Mouse (Mus musculus): ENCODE measurements around the gene Nrxn2.

Nrxn2 gene

DNA sequence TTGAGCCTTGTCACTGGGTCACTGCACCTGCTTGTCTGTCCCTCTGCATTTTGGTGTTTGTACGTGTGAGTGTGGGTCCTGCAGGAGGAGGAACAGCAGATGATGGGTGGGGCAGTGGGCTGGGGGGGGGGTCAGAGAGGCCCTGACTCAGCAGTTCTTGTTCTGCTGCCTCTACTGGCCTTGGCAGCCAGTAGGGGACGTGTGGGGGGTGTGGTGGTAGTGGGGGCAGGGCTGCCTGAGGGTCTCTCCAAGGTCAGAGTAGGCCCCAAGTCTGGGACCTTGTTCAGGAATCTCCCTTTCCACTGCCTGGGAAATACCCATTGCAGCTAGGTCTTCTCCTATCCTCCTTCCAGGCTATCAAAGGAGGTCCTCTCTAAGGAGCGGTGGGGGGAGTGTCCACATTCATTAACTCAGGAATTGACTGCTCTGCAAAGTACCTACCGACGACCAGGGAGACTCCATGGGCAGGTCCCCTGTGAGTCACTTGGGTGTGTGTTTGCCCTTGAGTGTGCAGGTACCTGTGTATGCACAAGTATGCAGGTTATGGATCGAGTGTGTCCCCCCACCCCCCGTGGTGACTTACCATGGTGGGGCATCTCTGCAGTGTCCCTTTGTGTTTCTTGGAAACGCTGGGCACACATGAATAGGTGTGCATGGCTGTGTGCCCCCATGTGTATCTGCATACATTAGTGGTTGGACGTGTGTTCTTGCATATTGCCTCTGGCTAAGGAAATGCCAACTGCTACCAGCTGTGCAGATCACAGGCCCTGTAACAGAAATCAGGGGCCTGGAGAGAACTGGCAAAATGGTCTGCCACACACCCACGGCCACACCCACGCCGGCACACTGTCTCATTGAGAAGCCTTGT is 1.4 kb upstream of the Nrxn2 start:
- DNase-seq = no peak

DNA sequence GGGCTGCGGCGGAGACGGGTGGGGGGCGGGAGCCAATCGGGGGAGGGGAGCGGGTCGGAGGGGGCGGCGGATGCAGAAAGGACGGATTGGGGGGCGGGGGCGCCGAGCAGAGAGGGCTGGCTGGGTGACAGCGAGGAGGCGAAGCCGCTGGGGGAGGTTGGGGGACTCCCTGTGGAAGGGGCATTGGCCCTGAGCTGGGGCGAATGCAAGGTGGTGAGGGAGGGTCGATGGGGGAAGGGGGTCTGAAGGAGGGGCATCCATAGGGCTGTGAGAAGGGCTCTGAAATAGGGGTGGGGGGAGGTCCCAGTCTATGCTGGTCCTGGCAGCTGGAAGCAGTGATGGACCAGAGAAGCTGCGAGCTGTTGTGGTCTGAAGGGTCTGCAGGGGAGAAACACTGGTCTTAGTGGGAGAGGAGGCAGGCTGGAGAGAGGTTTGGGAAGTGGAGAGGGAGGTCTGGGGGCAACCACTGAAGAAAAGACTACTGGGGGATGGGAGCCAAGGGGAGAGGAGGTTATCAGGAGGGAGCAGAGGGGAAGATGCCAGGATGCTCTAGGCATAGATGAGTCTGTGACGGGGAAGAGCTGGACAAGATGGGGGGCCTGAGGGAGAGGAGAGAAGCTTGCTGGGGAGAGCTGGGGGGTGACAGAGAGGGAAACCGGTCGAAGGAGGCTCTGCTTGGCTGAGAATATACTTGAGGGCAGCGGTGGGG is 607 bp downstream of the Nrxn2 start:
- no peak for DNase-seq

DNA sequence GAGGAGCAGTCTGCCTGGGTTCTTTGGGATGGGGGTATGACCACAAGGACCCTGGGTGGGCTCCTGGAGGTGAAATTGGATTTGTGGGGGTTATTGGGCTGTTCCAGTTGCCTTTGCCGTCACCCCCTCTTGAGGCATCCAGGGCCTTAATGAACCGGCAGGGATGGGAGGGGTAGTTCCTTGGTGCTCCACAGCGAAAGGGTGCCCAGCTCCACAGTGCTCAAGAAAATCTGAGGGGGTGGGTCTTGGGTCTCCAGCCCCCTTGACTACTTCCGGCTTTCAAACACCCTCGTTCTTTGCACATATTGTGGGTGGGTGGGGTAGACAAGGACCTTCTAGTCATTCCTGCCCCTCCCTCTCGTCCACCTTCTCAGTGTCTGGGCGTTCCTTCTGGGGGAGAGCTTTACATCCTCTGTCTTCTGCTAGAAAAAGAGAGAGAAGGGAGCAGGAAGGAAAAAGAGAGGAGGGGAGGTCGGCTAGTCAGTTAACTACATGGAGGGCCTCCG is 1.3 kb downstream of the Nrxn2 start:
- DNase-seq = no peak

DNA sequence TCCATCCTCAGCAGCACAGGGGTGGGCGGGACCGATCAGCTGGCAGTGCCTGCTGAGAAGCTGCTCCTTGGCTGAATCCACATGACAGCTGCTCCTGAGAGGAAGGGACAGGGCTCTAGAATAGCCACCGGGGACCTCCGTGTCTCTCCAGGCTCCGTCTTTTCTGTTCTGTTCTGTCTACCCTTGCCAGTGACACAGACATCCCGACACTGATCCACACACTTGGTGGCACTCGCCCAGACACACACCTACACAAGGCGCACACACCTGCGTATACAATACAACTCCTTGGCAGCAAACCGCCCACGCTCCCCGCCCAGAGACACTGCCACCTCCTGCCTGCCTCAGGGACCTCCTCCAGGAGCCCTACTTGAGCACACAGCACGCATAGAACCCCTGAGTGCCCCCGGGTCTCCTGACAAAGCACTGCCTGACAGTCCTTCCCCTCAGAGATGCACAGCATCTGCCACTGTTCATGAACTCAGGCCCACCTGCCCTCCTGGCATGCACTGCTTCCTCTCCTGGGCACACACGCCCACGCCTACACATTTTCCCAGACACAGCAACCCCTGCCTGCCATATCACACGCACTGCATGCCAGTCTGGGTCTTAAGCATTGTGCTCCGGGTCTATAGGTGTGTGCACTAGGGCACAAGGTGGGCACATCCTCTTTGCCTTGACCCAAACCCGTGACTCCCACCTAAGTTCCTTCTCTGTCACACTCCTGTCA is 2.1 kb downstream of the Nrxn2 start:
- DNase-seq = peak; percentile 67

DNA sequence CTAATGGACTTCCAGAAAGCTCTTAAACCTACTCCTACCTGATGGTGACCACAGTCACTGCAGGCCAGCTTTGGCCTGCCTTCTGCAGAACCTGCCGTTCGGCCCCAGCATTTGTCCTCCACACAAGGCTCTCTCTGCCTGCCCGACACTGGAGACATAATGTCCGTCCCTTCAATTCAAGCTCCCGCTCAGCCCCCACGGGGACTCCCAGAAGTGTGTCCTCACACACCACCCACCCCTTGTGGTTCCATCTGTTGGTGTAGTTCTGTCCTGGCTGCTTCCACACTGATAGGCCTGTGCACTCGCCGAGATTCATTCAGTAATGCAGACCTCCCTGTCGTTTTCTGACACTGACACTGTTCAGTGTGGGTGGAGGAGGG is 2.7 kb downstream of the Nrxn2 start:
- peak; percentile 70 for DNase-seq

DNA sequence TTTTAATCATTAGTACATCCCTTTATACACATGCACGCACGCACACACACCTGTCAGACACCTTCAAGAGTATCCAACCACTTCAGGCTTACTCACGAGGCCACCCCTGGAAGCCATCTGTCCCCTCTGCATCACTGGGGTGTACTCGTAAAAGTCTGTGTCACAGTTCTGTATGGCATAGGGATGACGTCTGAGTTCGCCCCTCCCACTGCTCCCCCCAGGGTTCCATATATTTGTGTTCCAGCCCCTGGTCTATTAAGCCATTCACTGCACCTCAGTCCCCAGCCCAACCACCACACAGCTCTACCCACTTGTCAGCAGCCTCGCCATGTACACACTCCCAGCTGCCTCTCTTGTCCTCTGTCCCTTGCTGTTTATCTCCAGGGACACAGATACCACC is 3.5 kb downstream of the Nrxn2 start:
- DNase-seq = no peak

DNA sequence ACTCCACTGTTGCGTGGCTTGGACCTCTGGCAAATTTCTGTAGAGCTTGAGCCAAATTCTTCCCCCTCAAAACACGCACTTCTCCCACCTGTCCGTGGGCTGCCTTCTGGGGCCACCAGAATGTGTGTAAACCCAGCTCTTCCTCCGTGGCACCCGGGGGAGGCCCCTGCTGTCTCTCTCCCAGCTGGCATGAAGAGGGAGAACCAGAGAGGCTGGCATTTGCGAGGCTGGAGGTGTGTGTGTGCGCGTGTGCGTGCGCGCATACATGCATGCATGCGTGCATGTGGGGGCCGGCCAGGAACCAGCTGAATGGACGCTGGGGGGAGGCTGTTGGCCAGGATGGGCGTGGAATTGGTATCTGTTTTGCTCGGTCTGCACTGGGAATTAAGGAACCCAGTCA is 4.7 kb downstream of the Nrxn2 start:
- DNase-seq = peak; percentile 83

DNA sequence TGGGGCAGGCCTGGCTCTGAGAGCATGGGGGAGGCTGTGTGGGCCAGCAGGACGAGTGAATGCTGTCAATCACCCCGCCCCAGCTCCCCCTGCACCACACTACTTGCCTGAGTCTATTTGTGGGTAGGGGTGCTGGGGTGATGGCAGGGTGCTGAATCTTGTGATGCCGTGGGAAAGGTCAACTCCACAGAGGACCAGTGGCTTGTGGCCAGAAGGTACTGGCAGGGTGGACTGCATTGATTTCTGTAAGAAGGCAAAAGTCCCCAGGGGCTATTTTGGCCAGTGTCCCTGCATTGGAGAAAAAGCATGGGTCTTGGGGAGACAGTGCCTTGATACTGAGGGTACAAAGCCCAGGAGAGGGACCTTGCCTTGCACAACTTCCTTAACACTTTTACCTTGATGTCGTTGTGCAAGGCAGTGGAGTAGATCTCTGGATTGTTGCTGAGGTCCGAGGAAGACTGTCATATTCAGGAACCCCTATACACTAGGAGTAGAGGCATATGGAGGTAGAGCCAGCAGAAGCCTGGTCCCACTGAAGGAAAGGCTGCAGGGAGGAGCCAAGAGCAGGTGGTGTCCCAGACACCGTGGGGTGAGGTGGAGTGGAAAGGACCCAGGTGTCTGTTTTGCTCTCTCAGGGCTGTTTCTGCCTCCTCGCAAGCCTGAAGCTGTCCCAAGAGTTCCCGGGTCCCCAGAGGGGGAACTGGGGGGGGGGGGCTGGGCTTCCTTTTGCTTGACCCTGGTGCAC is 5.8 kb downstream of the Nrxn2 start:
- no peak for DNase-seq

DNA sequence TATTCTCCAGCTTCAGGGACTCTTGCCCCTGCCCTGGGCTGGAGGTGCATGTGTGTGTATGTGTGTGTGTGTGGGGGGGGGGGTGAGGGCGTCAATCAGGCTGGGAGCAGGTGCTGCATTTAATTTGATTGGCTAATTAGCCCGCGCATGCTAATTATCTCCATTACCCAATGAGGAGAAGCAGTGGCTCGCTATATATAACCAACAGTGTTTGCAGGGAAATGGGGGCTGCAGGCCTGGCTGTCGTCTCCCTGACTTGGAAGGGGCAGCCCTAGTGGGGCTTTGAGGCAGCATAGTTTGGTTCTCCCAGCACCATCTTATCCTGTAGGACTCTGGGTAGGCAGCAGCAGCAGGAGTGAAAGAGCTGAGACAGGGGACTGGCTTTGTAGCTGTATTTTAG is 7.1 kb downstream of the Nrxn2 start:
- no peak for DNase-seq

DNA sequence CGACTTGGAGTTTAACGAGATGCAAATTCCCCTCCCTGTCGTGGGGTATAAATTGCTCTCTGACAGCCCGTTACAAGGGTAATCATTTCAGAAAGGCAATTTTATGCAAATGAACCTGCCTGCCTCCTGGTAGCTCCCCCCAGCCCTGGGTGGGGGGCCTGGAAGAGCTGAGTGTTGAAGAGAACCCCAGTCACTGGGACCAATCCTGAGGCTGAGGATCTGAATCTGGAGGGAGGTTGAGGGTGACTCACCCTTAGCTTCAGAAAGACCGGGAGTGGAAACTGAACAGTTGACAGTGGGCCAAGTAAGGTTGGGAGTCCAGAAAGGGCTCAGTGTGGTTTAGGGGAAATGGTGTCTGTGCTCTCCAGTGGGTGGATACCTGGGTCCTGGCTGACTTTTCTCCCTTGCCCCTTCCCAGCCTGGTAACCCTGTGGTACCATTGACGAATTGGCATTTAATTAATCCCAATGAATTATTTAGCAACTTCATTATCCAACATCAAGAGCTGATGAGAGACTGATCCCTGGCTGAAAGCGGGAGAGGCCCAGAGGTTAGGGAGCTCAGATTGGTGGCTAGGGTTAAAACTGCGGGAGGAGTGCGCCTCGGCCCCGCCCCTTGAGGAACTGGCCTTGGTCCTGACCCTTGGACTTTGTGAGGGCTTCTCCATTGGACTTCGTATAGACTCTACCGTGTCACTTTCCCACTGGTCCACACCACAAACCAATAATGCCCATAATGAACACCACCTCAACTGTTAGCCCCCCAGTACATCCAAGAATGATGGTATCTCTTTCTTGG is 8.4 kb downstream of the Nrxn2 start:
- no peak for DNase-seq

DNA sequence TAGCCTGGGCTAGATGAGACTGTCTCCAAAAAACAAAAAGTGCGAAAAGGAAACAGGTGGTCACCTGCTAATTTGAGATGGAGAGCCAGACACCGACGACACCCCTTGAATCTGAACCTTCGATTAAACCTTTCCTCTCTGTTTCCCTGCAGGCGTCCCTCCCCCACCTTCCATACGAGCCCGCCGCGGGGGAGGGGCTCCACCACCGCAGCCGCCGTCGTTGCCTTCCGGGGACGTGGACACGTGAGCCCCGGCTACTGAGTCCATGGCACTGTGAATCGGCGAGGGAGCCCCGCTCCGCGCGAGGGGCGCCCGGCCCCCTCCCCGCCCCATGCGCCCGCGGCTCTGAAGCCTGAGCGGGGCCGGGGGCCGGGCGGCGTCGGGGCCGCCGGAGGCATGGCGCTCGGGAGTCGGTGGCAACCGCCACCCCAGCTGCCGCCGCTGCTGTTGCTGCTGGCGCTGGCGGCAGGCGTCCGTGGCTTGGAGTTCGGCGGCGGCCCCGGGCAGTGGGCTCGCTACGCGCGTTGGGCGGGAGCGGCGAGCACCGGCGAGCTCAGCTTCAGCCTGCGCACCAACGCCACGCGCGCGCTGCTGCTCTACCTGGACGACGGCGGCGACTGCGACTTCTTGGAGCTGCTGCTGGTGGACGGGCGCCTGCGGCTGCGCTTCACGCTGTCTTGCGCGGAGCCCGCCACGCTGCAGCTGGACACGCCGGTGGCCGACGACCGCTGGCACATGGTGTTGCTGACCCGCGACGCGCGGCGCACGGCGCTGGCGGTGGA is 9.3 kb downstream of the Nrxn2 start:
- no peak for DNase-seq

DNA sequence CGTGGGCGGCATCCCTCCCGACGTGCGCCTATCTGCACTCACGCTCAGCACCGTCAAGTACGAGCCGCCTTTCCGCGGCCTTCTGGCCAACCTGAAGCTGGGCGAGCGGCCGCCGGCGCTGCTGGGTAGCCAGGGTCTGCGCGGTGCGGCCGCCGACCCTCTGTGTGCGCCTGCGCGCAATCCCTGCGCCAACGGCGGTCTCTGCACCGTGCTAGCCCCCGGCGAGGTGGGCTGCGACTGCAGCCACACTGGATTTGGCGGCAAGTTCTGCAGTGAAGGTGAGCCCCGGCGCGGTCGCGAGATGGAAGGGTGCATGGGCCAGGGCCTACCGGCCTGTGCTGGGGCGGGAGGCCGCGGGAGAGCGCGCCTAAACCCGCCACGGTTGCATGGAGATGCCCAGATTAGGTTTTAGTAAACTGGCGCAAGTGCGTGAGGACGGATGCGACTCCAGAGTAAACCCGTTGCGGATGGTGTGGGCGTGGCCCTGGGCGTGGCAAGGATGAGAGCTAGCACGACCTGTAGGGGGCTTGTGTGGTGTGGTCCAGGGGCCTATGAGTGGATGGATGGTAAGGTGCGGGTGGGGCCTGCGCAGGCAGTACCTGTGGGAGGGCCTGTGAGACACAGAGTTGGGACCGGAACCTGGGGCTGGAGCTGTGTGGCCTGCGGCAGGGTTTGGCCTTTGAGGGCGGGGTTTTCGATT is 10.1 kb downstream of the Nrxn2 start:
- DNase-seq = no peak

DNA sequence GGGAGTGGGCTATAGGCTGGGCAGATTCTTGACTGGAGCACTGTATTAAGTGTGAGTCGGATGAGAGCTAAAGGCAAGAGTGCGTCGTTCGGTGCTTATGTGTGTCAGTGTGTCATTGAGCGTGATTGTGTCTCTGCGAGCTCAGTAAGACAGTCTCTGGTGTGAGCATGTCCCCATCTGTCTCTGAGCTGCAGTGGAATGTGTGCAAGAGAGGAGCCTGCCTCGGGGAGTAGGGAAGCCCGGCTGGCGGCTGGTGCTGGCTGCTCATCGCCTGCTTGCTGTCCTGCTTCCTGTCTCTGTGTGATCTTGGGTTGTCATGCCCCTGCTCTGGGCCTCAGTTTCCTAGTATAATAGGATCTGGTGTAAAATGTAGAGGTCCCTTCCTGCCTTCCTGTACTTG is 24.5 kb downstream of the Nrxn2 start:
- DNase-seq = no peak

DNA sequence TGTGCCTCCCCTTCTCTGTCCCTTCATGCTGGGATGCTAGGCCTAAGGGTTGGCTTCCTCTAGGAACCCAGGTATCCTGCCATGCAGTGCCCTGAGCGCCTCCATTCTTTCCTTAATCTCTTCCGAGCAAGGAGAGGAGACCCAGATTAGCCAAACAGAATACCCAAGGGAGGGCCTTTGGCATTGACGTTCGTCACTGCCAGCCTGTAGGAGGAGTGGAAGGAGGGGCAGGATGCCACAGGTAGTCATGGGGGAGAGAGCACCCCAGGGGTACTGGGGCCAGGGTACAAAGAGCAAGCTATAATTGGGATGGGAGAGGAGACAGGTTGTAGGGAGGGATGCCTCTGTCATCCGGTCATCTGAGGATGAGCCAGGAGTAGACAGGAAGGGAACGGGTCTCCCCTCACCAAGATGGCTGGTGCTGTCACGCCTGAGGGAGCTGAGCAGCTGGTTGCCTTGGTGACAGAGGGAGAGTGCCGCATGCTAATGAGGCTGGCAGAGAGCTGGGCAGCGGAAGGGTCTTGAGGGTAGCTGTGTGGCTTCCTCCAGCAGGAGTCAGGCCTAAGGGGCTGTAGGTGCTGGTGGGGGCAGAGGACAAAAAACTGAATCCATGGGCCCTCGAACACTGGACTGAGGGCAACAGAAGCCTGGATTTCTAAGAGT is 27.4 kb downstream of the Nrxn2 start:
- DNase-seq = no peak

DNA sequence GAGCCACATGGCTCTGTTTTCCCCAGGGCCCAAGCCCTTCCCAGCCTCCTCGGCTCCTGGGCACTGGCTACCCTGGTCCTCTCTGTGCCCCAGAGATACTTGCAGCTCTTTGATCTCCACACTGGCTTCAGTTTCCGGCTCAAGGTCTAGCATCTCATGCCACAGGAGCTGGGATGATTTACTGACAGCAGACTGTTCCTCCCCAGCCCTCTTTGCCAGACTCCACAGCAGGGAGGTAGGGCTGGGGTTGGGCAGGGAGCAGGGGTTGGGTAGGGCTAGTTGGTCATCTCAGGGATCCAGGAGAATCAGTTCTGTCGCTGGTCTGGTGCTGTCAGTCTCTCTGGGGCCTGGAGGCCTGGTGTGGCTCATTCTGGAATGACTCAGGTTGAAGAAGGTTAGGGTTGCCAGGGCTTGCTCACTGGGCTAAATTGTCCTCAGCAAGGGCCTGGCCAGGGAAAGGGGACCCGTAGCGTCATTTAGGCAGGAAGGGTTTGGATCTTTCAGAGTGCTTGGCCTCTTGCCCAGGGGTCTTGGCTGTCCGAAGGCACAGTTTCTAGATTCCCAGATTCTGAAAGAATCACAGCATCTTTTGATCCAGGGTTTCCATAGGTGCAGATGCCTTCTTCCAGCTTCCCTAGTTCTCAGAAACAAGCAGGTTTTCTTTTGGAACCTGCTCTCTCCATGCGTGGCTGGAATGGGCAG is 28.4 kb downstream of the Nrxn2 start:
- DNase-seq = no peak

DNA sequence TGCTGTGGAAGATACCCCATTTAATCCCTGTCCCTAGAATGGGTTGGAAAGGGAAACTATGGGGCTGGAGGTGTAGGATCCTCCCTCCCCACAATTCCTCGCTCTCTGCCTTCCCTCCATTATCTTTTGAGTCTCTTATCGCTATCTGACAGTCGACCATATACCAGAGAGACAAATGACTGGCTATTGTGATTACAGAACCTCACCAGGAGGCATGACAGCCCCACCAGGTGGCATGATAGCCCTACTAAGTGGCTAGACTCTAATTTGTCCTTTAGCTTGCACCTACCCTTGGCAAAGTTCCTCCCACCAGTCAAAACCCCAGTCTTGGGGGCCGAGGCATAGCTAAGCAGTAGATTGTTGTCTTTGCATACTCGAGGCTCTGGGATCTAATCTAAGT is 30.2 kb downstream of the Nrxn2 start:
- no peak for DNase-seq

DNA sequence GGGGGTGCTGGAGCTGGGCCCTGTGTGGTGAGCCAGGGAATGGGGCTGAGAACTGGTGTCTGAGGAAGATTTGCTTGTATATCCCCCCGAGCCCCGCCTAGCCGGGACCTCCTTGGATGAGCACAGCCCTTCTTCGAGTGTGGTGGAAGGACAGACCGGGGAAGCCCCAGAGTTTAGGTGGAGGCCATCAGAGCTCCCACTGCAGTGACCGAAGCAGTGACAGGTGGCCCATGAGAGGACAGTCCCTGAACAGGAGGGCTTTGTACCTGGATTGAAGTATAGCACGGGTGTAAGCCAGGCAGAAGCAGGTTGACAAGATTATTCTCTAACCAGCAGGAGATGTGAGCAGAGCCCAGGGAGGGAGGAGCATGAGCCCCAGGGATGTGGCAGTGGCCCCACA is 31.3 kb downstream of the Nrxn2 start:
- no peak for DNase-seq

DNA sequence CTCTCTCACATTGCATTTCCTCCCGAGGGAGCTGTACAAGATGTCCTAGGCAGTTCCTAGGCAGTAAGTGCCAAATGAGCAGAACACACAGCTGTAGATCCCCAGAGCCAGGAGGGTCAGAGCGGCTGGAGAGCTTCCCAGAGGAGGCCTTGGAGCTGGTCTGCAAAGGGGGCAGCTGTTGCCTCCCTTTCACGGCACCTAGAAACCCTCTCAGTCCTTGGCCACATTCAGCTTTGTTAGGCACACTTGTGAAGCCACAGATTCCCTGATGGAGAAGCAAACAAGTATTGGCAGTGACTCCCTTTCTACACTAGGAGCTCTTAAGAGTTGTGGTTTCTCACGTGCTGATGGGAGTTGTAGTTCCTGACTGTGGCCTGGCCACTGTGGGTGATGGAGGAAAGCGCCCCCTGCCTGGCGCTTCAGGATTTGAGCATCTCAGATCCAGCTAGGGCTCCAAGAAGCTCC is 33.5 kb downstream of the Nrxn2 start:
- peak; percentile 92 for DNase-seq

DNA sequence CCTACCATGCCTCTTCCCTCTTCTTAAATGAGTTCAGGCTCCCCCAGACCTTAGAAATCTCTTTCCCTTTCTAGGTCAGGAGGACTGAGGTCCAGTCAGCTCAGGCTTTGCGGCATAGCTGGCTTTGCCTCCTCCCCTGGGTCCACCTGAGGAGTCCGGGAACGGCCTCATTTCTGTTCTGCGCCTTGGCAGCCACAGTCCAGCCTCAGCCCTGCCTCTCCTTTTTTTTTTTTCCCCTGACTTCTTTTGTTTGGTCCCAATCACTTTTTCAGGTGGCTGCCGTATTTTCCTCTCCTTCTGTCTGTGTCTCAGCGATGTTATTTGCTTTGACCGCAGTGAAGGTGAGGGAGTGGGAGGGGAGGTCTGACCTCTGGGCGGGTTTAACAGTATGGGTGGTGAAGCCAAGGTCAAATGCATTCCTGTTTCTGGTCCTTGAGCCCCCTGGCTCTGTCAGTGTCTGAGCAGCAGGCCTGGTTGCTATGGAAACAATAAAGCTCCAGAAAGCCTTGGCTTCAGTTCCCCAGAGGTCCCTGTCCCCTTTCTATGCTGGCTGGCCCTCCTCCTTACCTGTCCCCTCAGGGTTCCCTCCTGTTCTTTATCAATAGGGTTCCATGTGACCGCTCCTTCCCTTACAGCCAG is 34.3 kb downstream of the Nrxn2 start:
- DNase-seq = no peak

Data from layer of hippocampus, adult 9-11 months (tissue).